Mouse (Mus musculus): ENCODE measurements around the gene Agbl3. TPM values are rescaled to one million over a fixed set of nuclear protein-coding genes. Genes with fewer than 3 reads are reported as not detected.

Agbl3 gene
- polyA plus RNA-seq, 1 experiment from 2014 or later: 3.0 TPM

- DNase-seq (ENCODE audit: extremely low spot score, low spot score): no peak
- Histone ChIP-seq H3K9me3 (no peaks in the 10 kb centered on the region), H3K27me3 (ENCODE audit: poor library complexity, severe bottlenecking) (no peaks in the 10 kb centered on the region), H3K4me1 (peaks cover 33% of the 10 kb centered on the region), H3K36me3 (replicated peaks) (peaks cover 71% of the 10 kb centered on the region), H3K4me3 (no peak overlapping the region), H3K27ac (no peak overlapping the region)
- 59% methylated on average over 6 of the region's 6 CpGs for WGBS
Measured at GRCm38 (mm10) chr6:34879911-34880475, 99.8 kb downstream of the Agbl3 start.

- Histone ChIP-seq H3K27me3 (ENCODE audit: poor library complexity, severe bottlenecking) (no peaks in the 10 kb centered on the region), H3K9me3 (no peaks in the 10 kb centered on the region), H3K4me1 (peaks cover 35% of the 10 kb centered on the region), H3K36me3 (replicated peaks) (peaks cover 85% of the 10 kb centered on the region), H3K27ac (no peak overlapping the region), H3K4me3 (no peak overlapping the region)
- WGBS: 96% methylated on average over 7 of the region's 7 CpGs
- no peak for DNase-seq (ENCODE audit: extremely low spot score, low spot score)
Measured at GRCm38 (mm10) chr6:34884724-34885123, 104.5 kb downstream of the Agbl3 start.

- Histone ChIP-seq H3K27me3 (ENCODE audit: poor library complexity, severe bottlenecking) (no peaks in the 10 kb centered on the region), H3K9me3 (no peaks in the 10 kb centered on the region), H3K4me1 (peaks cover 35% of the 10 kb centered on the region), H3K36me3 (replicated peaks) (peaks cover 88% of the 10 kb centered on the region), H3K27ac (peak overlapping the region; percentile 83), H3K4me3 (no peak overlapping the region)
- WGBS: 40% methylated on average over 6 of the region's 6 CpGs
- peak; percentile 46 for DNase-seq (ENCODE audit: extremely low spot score, low spot score)
Measured at GRCm38 (mm10) chr6:34887131-34887850, 107.1 kb downstream of the Agbl3 start.

- DNase-seq (ENCODE audit: extremely low spot score, low spot score): no peak
- WGBS: 67% methylated on average over 4 of the region's 4 CpGs
- no peak overlapping the region for H3K4me3 ChIP-seq
- peaks cover 90% of the 10 kb centered on the region for H3K36me3 ChIP-seq (replicated peaks)
- peaks cover 35% of the 10 kb centered on the region for H3K4me1 ChIP-seq
- H3K9me3 ChIP-seq: no peaks in the 10 kb centered on the region
- peak overlapping the region; percentile 83 for H3K27ac ChIP-seq
- no peaks in the 10 kb centered on the region for H3K27me3 ChIP-seq (ENCODE audit: poor library complexity, severe bottlenecking)
Measured at GRCm38 (mm10) chr6:34889185-34889584, 109.0 kb downstream of the Agbl3 start.

GRCm38 (mm10) chr6:34895569-34895968 lies 115.3 kb downstream of the Agbl3 start:
- DNase-seq (ENCODE audit: extremely low spot score, low spot score): no peak
- no peaks in the 10 kb centered on the region for H3K9me3 ChIP-seq
- no peak overlapping the region for H3K27ac ChIP-seq
- H3K4me3 ChIP-seq: no peak overlapping the region
- WGBS: 91% methylated on average over 7 of the region's 7 CpGs
- peaks cover 9% of the 10 kb centered on the region for H3K4me1 ChIP-seq
- peaks cover 90% of the 10 kb centered on the region for H3K36me3 ChIP-seq (replicated peaks)
- no peaks in the 10 kb centered on the region for H3K27me3 ChIP-seq (ENCODE audit: poor library complexity, severe bottlenecking)

GRCm38 (mm10) chr6:34896168-34896780 lies 116.0 kb downstream of the Agbl3 start:
- Histone ChIP-seq H3K4me1 (peaks cover 9% of the 10 kb centered on the region), H3K27me3 (ENCODE audit: poor library complexity, severe bottlenecking) (no peaks in the 10 kb centered on the region), H3K4me3 (no peak overlapping the region), H3K36me3 (replicated peaks) (peaks cover 90% of the 10 kb centered on the region), H3K27ac (peak overlapping the region; percentile 66), H3K9me3 (no peaks in the 10 kb centered on the region)
- 57% methylated on average over 16 of the region's 16 CpGs for WGBS
- DNase-seq (ENCODE audit: extremely low spot score, low spot score): no peak

- WGBS: 87% methylated on average over 2 of the region's 2 CpGs
- Histone ChIP-seq H3K36me3 (replicated peaks) (peaks cover 90% of the 10 kb centered on the region), H3K4me1 (peaks cover 12% of the 10 kb centered on the region), H3K4me3 (no peak overlapping the region), H3K27ac (no peak overlapping the region), H3K27me3 (ENCODE audit: poor library complexity, severe bottlenecking) (no peaks in the 10 kb centered on the region), H3K9me3 (no peaks in the 10 kb centered on the region)
- no peak for DNase-seq (ENCODE audit: extremely low spot score, low spot score)
Measured at GRCm38 (mm10) chr6:34899127-34899526, 118.9 kb downstream of the Agbl3 start.

GRCm38 (mm10) chr6:34900990-34901389 lies 120.8 kb downstream of the Agbl3 start:
- Histone ChIP-seq H3K4me1 (peaks cover 12% of the 10 kb centered on the region), H3K9me3 (no peaks in the 10 kb centered on the region), H3K27me3 (ENCODE audit: poor library complexity, severe bottlenecking) (no peaks in the 10 kb centered on the region), H3K27ac (no peak overlapping the region), H3K36me3 (replicated peaks) (peaks cover 90% of the 10 kb centered on the region), H3K4me3 (no peak overlapping the region)
- 82% methylated on average over 2 of the region's 2 CpGs for WGBS
- DNase-seq (ENCODE audit: extremely low spot score, low spot score): no peak

- peaks cover 96% of the 10 kb centered on the region for H3K36me3 ChIP-seq (replicated peaks)
- no peaks in the 10 kb centered on the region for H3K9me3 ChIP-seq
- H3K4me3 ChIP-seq: no peak overlapping the region
- no peak for DNase-seq (ENCODE audit: extremely low spot score, low spot score)
- no peak overlapping the region for H3K27ac ChIP-seq
- no peaks in the 10 kb centered on the region for H3K27me3 ChIP-seq (ENCODE audit: poor library complexity, severe bottlenecking)
- WGBS: 76% methylated on average over 9 of the region's 9 CpGs
- peaks cover 5% of the 10 kb centered on the region for H3K4me1 ChIP-seq
Measured at GRCm38 (mm10) chr6:34901911-34902444, 121.7 kb downstream of the Agbl3 start.

- Histone ChIP-seq H3K9me3 (no peaks in the 10 kb centered on the region), H3K4me1 (peaks cover 11% of the 10 kb centered on the region), H3K27me3 (ENCODE audit: poor library complexity, severe bottlenecking) (no peaks in the 10 kb centered on the region), H3K36me3 (replicated peaks) (peaks cover 97% of the 10 kb centered on the region), H3K4me3 (no peak overlapping the region), H3K27ac (no peak overlapping the region)
- DNase-seq (ENCODE audit: extremely low spot score, low spot score): no peak
- 95% methylated on average over 7 of the region's 7 CpGs for WGBS
Measured at GRCm38 (mm10) chr6:34902578-34902977, 122.3 kb downstream of the Agbl3 start.

GRCm38 (mm10) chr6:34903441-34903840 lies 123.2 kb downstream of the Agbl3 start:
- H3K4me1 ChIP-seq: peaks cover 16% of the 10 kb centered on the region
- H3K4me3 ChIP-seq: no peak overlapping the region
- H3K9me3 ChIP-seq: no peaks in the 10 kb centered on the region
- no peaks in the 10 kb centered on the region for H3K27me3 ChIP-seq (ENCODE audit: poor library complexity, severe bottlenecking)
- DNase-seq (ENCODE audit: extremely low spot score, low spot score): no peak
- 87% methylated on average over 5 of the region's 5 CpGs for WGBS
- H3K27ac ChIP-seq: no peak overlapping the region
- H3K36me3 ChIP-seq (replicated peaks): peaks cover 96% of the 10 kb centered on the region

- 91% methylated on average over 10 of the region's 10 CpGs for WGBS
- H3K9me3 ChIP-seq: no peaks in the 10 kb centered on the region
- peaks cover 98% of the 10 kb centered on the region for H3K36me3 ChIP-seq (replicated peaks)
- H3K27me3 ChIP-seq (ENCODE audit: poor library complexity, severe bottlenecking): no peaks in the 10 kb centered on the region
- no peak for DNase-seq (ENCODE audit: extremely low spot score, low spot score)
- H3K4me1 ChIP-seq: peaks cover 16% of the 10 kb centered on the region
- no peak overlapping the region for H3K27ac ChIP-seq
- H3K4me3 ChIP-seq: no peak overlapping the region
Measured at GRCm38 (mm10) chr6:34903851-34904250, 123.6 kb downstream of the Agbl3 start.

- Histone ChIP-seq H3K36me3 (replicated peaks) (peaks cover 96% of the 10 kb centered on the region), H3K4me3 (no peak overlapping the region), H3K4me1 (peaks cover 18% of the 10 kb centered on the region), H3K9me3 (no peaks in the 10 kb centered on the region), H3K27ac (no peak overlapping the region), H3K27me3 (ENCODE audit: poor library complexity, severe bottlenecking) (no peaks in the 10 kb centered on the region)
- DNase-seq (ENCODE audit: extremely low spot score, low spot score): no peak
- 91% methylated on average over 6 of the region's 6 CpGs for WGBS
Measured at GRCm38 (mm10) chr6:34904361-34904760, 124.1 kb downstream of the Agbl3 start.

Data from forebrain, embryonic 10.5 days (tissue).